Mouse (Mus musculus): ENCODE measurements around the gene Zfp808.
A peak's percentile ranks its signal among the peaks of the same experiment; 100 is the strongest.
"Not testable (repeated sequence)": the region's sequence is repeated elsewhere in the genome, so short reads cannot be mapped to it uniquely, and the experiment has no call there.

Zfp808 gene

GRCm38 (mm10) chr13:62129432-62130171, at the start of gene Zfp808:
Gene Zfp808, plus strand, starts transcription at chr13:62129886.
- peak; percentile 35 for DNase-seq (ENCODE audit: low spot score)

- not testable (repeated sequence) for DNase-seq (ENCODE audit: low spot score)
Measured at GRCm38 (mm10) chr13:62098786-62099185, 30.9 kb upstream of the Zfp808 start.

- DNase-seq (ENCODE audit: low spot score) = not testable (repeated sequence)
Measured at GRCm38 (mm10) chr13:62099454-62099853, 30.2 kb upstream of the Zfp808 start.

GRCm38 (mm10) chr13:62102368-62102767, 27.3 kb upstream of the Zfp808 start:
- not testable (repeated sequence) for DNase-seq (ENCODE audit: low spot score)

- DNase-seq (ENCODE audit: low spot score) = not testable (repeated sequence)
Measured at GRCm38 (mm10) chr13:62115861-62116260, 13.8 kb upstream of the Zfp808 start.

- not testable (repeated sequence) for DNase-seq (ENCODE audit: low spot score)
Measured at GRCm38 (mm10) chr13:62121578-62121977, 8.1 kb upstream of the Zfp808 start.

GRCm38 (mm10) chr13:62181835-62182755, 52.4 kb downstream of the Zfp808 start:
- DNase-seq (ENCODE audit: low spot score) = not testable (repeated sequence)

- DNase-seq (ENCODE audit: low spot score) = no peak
Measured at GRCm38 (mm10) chr13:62245264-62245663, 115.6 kb downstream of the Zfp808 start.

GRCm38 (mm10) chr13:62255226-62255625, 125.5 kb downstream of the Zfp808 start:
- not testable (repeated sequence) for DNase-seq (ENCODE audit: low spot score)

- no peak for DNase-seq (ENCODE audit: low spot score)
Measured at GRCm38 (mm10) chr13:62263392-62263791, 133.7 kb downstream of the Zfp808 start.
